Mouse (Mus musculus) retina, embryonic 14.5 days (tissue): ENCODE measurements around the gene Tlcd1.
A peak's percentile ranks its signal among the peaks of the same experiment; 100 is the strongest.
"Not testable (repeated sequence)": the region's sequence is repeated elsewhere in the genome, so short reads cannot be mapped to it uniquely, and the experiment has no call there.

ENCODE experiments used
- DNase-seq: peaks from one replicate; pipeline ENCODE4 v3.0.0-alpha.2; 2015; ENCODE audit warnings: low spot score

The Tlcd1 gene

GRCm38 (mm10) chr11:78176402-78176862 is at the start of gene Tlcd1, which contains the start of gene Nek8:
Tlcd1 (plus strand) TSS chr11:78176711.
Nek8 (minus strand) TSS chr11:78176675.
- DNase-seq: peak; percentile 95

DNA sequence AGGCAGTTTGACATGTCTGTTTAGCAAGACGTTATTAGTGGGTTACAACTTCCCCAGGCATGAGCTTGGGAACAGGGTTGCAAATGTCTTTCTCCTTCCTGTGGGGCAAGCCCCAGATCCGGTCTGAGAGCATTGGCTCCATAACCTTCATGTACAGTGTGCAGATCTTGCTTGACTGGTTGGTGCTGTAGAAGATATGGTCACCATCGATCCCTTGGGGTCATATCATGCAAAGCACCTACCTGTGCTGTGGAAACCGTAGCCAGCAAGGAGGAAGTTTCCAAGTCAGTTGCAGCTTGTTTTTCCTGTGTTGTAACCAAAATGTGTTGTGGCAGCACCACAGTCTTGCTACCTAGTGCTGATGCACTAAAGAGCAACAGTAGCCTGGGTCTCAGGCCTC is 49.8 kb upstream of the Tlcd1 start:
- no peak for DNase-seq

GRCm38 (mm10) chr11:78129458-78129857 is 47.1 kb upstream of the Tlcd1 start:
- DNase-seq: peak; percentile 10

DNA sequence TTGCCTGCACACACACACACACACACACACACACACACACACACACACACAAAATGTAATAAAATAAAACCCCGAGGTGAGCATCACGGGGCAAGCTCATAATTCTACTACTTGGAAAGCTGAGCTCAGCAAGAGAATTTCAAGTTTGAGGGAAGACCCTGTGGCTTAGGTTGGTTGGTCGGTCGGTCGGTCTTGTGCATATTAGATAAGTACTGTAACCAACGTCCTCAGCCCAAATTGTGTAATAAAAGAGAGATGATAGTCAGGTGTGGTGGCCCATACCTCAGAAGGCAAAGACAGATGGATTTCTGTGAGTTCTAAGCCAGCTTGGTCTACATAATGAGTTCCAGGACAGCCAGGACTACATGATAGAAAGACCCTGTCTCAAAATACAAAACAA is 42.6 kb upstream of the Tlcd1 start:
- DNase-seq: no peak

DNA sequence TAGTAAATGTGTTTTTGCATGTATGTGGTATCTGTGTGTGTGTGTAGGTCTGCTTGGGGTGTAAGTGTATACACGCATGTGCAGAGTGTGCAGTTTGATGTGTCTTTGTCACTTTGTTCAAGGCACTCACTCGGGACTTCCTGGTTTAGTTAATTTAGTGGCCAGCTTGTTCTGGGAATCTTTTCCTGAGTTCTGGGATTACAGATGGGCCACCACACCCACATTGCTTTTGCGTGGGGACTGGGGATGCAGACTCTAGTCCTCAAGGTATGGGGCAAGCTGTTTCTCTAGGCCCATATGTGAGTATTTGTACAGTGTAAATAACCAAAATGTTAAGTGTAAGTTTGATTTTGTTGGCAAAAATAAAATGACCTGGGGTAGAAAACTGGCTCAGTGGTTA is 42.2 kb upstream of the Tlcd1 start:
- no peak for DNase-seq

DNA sequence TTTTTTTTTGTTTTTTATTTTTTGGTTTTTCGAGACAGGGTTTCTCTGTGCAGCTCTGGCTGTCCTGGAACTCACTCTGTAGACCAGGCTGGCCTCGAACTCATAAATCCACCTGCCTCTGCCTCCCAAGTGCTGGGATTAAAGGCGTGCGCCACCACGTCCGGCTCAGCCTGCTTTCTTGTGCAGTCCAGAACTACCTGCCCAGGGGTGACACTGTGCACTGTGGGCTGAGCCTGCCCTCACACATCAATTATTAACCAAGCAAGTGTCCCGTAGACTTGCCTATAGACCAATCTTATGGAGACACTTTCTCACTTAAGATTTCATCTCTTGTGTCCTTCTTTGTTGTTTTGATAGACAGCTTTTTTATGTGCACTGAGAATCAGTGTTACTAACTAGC is 41.2 kb upstream of the Tlcd1 start:
- DNase-seq: not testable (repeated sequence)

DNA sequence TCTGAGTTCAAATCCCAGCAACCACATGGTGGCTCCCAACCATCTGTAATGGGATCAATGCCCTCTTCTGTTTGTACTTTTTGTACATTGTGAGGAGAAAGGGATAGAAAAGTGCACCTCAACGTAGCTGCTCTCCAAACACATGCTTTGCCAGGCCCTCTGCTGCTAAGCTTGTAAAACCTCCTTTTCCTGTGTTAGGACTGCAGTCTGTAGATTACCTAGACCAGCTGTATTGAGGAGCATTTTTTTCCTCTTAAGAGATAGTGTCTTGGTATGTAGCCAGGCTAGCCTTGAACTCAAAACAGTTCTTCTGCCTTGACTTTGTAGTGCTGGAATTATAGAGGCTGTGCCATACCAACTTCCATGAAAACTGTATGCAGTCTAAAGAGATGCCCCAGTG is 40.4 kb upstream of the Tlcd1 start:
- DNase-seq: no peak

GRCm38 (mm10) chr11:78137584-78137983 is 38.9 kb upstream of the Tlcd1 start:
- DNase-seq: no peak

DNA sequence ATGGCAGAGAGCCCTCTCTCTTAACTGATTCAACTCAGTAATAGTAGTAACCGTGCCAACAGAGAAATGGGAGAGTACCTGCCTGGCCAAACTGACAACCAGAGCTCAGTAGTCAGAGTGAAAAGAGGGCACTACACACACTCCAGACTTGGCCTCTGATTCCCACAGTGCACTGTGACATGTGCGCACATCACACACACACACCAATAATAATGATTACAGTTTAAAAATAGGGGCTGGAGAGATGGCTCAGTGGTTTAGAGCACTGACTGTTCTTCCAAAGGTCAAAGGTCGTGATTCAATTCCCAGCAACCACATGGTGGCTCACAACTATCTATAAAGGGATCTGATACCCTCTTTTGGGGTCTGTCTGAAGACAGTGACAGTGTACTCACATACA is 38.5 kb upstream of the Tlcd1 start:
- DNase-seq: no peak

DNA sequence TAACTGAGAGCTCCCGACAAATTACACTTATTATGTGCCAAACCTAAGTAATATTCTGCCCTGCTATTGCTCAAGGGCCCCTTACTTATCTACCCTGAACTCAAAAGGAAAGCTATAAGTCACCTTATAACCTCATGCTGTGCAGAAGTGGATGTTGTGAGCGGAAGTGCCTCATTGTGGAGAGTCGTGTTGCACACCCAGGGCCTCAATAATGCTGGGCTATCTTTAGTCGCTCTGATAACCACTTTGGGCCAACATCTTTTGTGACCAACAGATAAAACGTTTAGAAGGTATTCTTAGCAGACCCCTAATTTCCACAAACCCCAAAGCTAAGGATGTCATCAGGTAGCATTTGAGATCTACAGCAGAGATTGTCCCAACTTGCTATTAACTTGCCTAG is 35.8 kb upstream of the Tlcd1 start:
- no peak for DNase-seq

GRCm38 (mm10) chr11:78143520-78143919 is 33.0 kb upstream of the Tlcd1 start:
- no peak for DNase-seq

DNA sequence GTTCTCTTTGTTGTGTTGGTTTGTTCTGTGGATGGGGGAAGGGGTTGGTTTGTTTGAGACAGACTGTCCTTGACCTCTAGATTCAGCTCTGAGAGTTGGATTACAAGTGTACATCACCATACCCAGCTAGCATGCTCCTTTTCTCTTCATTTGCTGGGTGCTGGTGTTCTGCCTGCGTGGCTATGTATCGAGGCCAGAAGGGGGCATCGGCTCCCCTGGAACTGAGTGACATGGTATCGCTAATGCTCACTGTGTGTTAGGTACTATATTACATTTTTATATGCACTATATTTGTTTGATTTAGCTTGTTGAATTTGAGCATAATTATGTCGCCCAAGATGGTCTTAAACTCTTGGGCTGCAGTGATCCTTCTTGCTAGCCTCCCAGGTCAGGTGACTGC is 30.3 kb upstream of the Tlcd1 start:
- DNase-seq: no peak

- no peak for DNase-seq
Observed at GRCm38 (mm10) chr11:78146707-78147543, 29.6 kb upstream of the Tlcd1 start.

GRCm38 (mm10) chr11:78151161-78151560 is 25.4 kb upstream of the Tlcd1 start:
- DNase-seq: peak; percentile 45

DNA sequence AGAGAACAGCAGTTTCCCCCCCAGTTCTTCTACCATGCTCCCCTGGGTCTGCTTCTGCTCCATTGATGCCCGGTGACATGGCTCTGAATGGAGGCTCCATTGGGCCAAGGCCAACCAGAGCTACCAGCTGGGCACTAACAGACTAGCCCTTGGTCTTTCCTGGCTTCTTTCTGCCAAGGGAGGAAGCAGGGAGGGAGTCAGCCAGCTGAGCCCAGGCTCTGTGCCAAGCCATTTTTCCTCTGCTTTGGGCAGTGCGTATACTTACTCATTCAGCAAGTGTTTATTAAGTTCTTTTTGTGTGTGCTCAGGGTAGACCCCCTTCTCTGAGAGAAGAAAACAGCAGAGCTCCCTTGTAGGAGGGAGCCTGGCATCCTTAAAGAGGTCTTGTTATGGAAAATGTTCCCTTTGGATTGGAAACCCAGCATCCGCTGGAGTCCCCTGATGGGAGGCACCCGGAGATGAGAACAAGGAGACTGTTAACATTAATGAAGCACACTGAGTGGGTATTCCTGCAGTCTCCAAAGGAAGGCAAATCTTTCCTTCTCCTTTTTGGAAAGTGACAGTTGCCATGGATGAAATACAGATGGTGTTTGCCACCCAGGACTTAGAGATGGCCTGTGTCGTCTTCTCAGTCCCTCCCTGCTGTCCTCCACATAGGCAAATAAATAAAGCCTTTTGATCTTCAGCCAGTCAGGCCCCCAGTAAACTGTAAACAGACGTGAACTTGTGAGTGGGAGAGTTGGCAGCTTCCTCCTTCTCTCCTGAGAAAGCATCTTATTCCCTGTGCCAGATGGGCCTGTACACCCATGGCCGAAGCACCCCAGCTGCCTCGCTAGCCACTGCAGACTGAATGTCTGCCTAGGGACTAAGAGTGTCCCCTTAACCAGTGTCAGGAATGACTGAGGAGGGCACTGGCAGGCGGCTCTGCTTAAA is 23.9 kb upstream of the Tlcd1 start:
- no peak for DNase-seq

DNA sequence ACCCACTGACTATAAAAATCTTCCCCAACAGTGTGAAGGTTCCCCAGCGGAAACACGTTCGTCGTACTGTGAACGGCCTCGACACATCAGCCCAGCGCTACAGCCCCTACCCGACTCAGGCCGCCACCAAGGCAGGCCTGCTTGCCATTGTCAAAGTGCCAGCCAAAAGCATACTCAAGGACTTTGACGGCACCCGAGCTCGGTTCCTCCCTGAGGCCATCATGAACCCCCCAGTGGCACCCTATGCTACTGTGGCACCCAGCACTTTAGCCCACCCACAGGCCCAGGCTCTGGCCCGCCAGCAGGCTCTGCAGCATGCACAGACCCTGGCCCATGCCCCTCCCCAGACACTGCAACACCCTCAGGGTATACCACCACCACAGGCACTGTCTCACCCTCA is 22.7 kb upstream of the Tlcd1 start:
- DNase-seq: no peak

DNA sequence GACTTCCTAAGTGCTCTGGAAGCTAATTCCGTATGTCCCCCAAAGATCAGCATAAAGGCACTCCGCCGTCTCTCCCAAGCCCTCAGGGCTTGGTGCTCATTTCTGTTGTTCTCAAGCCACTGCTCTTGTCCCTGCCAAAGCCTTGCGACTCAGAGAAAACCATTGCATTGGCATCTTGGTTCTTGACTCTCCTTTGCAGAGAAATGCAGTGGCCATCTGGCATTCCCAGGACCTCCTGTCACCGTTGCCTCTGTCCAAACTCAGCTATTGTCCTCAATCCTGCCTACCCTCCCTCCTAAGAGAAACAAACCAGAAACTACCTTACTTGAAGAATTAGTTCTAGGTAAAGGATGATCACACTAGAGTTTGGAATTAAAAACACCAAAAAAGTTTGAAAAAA is 20.8 kb upstream of the Tlcd1 start:
- no peak for DNase-seq

- DNase-seq: no peak
Observed at GRCm38 (mm10) chr11:78156156-78156699, 20.3 kb upstream of the Tlcd1 start.

GRCm38 (mm10) chr11:78159096-78159495 is 17.4 kb upstream of the Tlcd1 start:
- peak; percentile 94 for DNase-seq

- DNase-seq: no peak
Observed at GRCm38 (mm10) chr11:78159557-78159956, 17.0 kb upstream of the Tlcd1 start.

DNA sequence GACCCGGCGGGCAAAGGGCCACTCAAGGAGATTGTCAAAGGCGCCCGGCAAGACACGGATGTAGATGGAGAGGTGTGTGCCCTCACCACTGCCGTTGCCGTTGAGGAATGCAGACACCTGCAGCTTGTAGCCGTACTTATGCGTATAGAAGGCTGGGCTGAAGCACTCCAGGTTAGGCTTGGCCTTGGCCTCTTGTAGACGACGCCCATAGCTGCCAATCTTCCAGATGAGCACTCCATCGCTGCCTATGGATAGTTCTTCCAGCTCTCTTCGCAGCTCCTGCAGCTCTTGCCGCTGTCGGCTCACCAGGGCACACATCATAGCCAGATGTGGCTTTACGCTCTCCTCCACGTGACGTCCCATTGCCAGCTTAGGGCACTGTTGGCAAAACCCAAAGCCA is 16.3 kb upstream of the Tlcd1 start:
- no peak for DNase-seq

DNA sequence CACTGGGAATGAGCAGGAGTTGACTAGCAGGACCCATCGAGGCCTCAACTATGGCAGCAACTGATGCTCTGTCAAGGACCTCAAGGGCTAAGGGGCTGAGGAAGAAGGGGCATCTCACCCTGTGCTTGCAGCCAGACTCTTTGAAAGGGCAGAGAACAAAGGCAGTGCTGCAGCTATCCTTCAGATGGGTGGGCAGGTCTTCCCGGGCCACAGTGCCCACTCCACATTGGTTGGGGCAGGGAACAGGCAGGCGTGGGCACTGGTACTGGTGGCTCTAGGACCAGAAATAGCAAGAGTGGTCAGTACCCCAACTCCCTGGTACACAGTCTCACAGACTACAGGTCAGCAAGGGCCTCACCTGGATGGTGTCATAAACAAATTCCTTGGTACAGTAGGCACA is 15.8 kb upstream of the Tlcd1 start:
- DNase-seq: no peak

DNA sequence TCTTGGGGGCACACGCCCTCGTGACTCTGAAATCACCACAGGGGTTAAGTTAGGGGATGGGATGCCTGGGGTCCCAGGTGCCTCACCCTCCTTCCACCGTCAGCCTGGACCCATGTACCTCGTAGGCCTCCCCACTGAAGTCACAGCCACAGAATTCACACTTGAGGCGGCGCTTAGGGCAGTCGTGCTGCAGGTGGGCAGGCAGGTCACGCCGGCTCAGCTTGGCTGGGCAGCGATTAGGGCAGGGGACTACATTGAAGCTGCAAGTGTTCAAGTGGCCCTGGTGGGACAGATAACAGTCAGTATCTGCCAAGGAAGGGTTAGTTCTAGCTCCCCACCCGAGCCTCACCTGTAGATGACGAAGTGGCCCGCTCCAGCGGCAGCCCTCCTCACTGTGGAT is 15.3 kb upstream of the Tlcd1 start:
- DNase-seq: no peak
